Mouse (Mus musculus): Measurements from ENCODE around the gene Mier1.
"Not testable (repeated sequence)": the region's sequence is repeated elsewhere in the genome, so short reads cannot be mapped to it uniquely, and the experiment has no call there.

Mier1 gene

DNA sequence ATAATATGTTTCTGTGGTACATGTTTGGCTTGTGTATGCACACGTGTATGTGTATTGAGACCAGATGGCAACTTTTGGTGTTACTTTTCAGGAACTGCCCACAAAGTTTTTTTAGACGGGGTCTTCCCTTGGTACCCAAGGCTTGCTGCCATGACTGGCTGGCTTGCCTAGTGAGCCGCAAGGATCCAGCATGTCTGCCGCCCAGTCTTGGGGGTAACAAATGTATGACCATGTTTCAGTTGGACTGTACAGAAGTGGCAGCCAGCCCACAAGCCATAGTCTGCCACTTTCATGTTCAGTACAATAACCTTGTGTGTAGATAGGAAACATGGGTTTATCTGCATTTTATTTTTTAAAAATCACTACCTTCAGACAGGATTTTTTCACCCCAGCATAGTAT, 44.6 kb downstream of the Mier1 start:
- intact Hi-C loops (cut with DNase I) = loop anchor here (10.0 kb wide), 1 partner anchor 186 kb away; no protein-coding TSS in a partner anchor

DNA sequence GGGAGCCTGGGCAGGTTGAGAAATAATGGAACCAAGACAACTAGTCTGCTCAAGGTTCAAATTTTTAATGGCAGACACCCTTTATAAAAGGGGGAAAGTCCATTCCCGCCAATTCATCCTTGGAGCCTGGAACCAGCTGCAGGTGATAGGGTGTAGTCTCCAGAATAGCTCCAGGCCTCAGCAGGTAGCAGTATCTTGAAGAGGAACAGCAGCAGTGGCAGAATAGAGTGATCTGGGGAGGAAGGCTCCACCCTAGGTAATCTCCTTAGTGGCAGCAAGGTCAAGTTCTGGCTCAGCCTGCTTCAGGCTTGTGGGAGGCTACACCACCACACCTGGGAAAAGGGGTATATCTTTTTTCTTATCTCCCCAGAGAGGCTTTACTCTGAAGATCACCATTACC, 52.0 kb downstream of the Mier1 start:
- intact Hi-C loops (cut with DNase I) = not testable (repeated sequence)

DNA sequence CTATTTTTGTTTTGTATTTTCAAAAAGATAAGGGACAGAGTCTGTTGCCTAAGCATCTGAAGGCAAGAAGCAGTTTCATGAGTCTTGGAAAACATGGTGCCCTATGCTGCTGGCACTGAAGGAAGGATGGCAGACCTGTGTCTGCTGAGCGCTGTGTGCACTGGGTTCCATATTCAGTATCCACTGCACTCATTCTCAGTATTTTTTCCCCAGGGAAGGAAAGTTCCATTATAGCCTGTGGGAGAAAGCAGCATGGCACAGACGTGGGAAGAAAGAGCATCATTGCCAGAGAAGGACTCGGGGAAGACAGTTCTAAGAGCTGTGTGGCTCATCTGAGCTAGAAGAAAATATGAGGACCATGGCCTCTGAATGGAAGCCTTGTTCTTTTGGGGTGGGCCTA, 57.1 kb downstream of the Mier1 start:
- intact Hi-C loops (cut with DNase I) = no loop called here

DNA sequence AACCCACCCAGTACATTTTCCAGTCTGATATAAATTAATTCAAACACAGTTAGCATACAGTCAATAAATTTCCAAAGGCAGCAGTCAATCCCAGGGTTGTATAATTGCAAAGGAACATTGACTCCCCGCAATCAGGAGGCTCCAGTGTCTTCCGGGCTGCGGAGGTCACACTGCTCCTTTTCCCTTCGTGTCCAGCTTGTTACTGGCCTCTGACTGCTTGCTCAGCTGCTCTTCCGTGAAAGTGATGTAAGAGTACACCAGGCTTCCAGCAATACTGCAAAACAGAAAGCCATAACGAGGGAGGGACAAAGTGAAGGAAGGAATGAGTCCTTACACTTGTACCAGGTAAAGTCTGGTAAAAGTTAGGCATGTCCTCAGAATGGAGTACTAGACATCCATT, 59.3 kb downstream of the Mier1 start:
- intact Hi-C loops (cut with DNase I) = no loop called here

DNA sequence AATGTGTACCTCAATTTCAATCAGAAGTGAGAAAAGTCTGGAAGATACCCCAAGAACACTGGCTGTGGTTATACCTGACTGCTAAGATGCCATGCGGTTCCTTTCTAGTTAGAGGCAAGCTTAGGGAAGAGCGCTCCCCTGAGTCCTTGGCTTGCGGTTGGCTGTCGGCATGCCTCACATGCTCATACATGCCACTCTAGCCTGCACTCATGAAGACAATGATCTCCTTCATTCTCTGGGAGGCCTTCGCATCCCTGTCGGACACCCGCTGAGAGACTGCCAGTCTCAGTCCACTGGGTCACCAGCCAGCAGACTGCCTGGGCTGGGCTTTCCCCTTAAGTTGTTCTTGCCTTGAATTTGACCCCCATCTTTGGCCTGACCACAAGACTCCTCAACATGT, 59.8 kb downstream of the Mier1 start:
- intact Hi-C loops (cut with DNase I) = no loop called here

DNA sequence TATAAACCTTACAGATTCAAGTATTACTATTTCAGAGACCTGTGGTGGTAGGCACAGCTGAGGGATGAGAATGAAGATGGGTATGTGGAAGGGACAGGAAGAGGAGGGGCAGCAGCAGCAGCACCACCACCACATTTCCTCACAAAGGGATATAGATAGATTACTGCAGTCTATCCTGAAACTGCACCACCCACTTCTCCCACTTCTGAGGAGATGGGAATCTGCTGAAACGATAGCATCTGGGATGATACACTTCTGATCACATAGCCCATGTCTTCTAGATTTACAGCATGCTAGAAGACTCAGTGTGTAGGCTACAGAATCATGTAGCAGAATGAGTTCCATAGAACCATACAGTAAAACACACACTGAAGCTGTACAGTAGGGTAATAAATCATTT, 63.5 kb downstream of the Mier1 start:
- intact Hi-C loops (cut with DNase I) = no loop called here

DNA sequence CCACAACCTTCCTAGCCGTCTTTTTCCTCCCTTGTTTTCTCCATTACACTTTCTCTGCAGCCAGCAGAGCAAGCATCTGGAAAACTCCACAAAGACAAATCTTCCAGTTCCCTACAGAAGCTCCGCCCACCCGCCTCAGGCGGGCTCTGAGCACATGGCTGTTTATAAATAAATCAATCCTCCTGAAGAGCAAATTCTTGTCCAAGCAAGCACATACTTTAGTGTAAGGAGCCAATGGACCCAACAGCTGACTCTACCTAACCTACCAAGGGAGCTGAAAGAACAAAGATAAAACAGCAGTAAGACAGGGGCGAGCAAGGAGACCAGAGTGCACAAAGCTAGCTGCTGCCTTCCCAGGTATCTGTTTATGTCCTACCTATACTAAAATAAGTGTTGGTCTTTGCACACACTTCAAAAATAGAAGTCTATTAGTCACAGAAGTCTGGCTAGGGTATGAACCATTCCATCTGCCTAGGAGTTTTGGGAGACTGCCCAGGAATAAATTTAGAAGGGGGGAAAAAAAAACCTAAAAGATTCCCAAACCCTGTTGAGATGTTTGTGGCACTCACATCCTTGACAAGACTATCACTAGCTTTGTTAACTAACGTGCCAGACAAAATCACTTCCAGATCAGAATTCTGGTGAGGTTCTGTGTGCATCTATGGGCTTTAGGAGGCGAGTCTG, 64.6 kb downstream of the Mier1 start:
- intact Hi-C loops (cut with DNase I) = no loop called here

DNA sequence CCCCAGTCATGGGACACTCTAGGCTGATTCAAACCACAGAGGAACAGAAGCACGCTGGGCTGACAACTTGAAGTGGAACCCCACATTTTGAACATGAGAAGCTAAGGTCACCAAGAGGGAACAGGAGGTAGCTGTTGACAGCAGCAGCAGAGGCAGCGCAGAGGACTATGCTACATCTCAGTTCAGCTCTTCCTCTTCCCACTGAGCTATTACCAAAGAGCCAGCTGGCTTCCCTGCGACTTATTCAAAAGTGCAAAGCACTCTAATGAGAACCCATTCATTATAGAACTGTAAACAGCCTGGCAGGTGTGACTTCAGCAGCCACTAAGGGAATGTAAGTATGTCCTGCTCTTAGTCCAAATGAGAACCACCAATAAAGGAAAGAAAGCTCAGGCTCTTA, 65.4 kb downstream of the Mier1 start:
- intact Hi-C loops (cut with DNase I) = no loop called here

DNA sequence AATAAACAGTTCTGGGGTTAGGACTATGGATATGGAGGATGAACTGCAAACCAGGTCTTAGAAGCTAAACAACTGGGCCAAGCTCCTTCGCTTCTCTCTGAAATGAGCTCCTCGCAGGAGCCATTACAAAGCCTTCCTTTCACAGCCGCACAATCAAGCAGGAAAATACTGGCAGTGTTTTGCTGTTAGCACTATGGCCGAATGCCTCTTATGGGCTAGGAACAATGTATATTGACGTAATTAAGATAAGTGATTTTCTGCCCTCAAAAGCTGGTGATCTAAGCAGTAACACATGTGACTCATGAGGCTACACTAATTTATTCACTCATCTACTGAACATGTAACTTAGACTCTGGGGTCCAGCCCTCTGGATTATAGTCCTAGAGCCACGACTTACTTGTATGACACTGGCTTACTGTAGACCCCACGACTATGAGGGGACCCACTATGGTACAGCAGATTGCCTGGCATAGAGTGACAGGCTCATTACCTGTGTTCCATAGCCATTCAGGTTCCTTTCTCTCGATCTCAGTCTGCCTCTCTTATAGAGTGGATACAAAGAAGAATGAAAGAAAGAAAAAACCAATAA, 66.2 kb downstream of the Mier1 start:
- intact Hi-C loops (cut with DNase I) = no loop called here

DNA sequence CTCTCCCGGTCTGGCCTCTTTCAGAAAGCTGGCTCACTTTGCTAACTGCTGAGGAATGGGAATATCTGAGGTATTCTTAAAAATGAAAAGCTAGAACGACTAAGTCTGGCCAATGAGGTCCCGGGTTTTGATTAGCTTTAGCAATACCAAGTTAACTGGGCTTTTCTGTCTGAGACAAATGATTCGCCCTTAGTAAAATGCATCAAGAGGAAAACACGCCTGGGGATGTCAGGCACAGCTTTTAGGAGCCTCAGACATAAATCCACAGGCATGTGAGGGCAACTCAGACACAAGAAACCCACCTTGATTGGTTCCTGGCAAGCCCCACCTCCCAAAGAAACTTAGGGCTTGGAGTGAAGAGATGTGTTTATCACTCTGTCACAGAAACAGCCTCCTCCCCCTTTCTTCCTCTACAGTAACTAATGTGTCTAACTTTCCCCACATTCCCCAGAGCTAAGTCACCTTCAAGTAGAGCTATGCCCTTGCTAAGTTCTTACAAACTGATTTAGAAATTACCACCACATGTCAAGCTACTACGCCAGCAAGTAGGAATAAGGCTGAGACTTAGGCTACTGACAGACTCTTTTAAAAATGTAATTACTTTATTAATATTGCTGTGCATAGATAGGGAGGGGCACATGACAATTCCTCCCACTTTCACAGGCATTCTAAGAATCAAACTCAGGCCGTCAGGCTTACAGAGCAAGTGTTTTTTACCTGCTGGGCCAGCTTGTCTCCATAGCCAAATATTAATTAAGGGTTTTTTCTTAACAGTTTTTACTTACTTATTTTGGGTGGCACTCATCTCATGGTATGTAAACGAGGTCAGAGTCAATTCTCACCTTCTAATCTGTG, 74.8 kb downstream of the Mier1 start:
- intact Hi-C loops (cut with DNase I) = no loop called here

DNA sequence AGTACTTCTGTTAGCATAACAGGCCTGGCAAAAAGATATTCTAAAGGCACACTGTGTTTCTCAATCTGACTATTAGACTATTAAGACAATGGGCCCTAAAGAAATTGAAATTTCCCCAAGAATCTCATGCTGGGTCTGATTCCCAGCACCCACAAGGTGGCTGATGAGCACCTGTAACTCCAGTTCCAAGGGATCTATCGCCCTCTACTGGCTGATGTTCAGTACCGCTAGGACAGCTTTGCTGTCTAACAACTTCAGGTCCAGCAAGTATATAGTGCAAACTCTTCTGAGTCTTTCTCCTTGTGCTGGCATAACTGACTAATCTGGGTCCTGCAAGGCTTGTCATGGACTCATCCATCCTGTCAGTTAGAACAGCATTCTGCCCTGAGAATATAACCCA, 78.2 kb downstream of the Mier1 start:
- intact Hi-C loops (cut with DNase I) = no loop called here

DNA sequence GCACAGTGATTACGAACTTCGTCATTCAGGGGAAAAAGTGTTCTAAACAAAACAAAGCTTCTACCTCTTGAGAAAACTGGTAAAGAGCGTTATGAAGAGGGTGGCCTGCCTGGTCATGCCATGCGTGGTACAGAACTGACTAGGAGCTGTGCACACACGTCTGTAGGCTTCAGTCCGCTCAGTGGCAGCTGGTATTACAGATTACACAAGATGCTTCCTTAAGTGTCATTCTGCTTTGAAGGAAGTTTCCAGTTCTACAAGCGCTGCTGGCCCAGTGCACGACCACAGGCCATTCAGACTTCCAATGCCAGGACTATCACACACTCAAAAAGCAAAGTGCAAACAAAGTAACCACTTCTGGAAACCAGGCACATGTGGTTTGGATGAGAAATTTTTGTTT, 83.2 kb downstream of the Mier1 start:
- intact Hi-C loops (cut with DNase I) = no loop called here

DNA sequence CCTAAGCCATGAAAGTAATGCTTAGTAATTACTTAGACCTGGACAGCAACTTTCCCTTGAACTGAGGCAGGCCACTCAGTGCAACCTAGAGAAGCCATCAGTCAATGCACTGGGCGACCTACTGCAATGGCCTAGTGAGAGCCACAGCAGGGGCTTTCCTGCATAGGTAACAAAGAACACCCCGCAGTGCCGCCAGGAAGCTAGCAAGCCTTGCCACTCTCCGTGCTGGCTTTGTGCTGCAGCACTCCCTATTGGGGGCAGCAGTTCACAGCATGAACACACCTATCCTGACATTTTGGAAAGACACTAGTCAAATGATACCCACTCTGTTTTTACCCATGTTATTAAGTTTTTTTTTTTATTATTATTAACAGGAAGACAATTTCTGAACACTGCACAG, 84.9 kb downstream of the Mier1 start:
- intact Hi-C loops (cut with DNase I) = no loop called here

DNA sequence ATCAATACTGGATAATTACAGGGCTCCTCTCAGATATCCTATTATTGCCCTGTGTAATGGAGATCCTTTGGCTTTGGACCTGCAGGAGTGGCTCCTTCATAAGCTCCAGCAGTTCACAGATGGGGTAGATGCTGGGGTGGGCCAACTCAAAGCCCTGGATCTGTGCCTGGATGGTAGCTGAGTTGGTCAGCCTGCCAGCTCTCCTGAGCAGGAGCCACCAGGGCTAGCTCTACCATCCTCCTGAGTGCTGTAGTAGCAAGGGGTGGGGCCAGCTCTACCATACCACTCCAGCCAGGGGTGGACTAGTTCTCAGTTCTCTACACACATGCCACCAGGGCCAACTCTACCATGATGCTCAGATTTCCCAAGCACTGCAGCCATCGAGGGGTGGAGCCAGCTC, 85.9 kb downstream of the Mier1 start:
- intact Hi-C loops (cut with DNase I) = no loop called here

DNA sequence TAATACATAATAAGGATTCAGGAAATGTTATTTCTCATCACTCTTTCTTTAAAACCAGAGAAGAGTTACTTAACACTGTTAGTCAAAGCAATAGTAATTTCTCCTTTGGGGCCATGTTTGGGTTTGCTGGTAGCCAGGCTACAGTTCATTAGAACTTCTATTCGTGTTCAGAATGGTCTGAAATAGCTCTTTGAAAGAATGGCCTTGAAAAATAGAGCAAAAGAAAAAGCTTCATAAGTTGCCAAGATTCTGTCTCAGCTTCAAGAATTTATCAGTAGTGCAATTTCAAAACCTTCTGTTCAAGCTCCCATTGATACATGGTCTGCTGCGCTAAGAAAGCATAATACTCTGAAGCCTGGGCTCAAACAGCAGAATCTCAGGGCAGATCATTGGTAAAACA, 89.5 kb downstream of the Mier1 start:
- intact Hi-C loops (cut with DNase I) = no loop called here

DNA sequence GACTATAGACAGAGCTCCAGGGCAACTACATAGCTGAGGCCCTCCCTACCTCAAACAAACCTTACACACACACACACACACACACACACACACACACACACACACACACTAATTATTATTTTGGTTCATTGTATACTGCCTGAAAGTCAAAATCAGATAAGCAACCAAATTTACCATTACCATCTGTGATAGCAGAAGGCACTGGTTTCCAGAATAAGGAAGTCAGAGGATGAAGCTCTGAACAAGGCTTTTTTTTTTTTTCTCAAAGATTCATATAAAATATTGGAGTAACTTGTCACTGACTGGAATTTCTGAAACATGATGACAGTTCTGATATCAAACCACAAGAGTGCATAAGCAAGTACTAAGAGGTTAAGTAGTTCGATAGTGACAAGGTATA, 94.4 kb downstream of the Mier1 start:
- intact Hi-C loops (cut with DNase I) = no loop called here

DNA sequence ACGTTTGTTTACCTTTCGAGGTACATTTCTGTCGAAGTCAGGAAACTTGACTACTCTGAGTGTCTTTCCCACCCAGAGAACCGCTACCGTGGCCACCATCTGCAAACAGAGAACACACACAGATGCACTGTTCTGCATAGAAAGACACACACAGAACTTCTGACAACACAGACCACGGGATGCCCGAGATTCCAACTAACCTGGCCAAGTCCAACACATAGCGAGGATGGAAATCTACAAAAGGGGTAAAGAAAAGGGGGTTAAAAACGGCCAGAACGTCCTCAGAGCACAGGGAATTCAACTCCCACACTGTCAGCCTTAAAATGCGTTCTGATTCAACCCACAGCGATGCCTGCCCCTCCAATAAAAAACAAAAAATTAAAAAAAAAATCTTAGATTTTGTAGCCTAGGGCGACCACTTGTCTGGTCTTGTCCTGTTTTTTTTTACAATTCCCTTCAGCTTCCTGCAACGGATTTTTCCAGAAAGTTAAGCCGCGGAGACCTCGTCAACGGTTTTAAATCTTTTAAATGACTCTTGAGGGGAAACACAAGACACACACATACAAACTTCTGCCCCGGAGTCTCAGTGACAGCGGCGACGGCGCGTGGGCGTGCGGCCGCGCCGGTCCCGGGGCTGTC, 99.8 kb downstream of the Mier1 start:
- intact Hi-C loops (cut with DNase I) = loop anchor here (5.0 kb wide), 1 partner anchor 98 kb away; the partner anchor contains the start of gene Oma1

DNA sequence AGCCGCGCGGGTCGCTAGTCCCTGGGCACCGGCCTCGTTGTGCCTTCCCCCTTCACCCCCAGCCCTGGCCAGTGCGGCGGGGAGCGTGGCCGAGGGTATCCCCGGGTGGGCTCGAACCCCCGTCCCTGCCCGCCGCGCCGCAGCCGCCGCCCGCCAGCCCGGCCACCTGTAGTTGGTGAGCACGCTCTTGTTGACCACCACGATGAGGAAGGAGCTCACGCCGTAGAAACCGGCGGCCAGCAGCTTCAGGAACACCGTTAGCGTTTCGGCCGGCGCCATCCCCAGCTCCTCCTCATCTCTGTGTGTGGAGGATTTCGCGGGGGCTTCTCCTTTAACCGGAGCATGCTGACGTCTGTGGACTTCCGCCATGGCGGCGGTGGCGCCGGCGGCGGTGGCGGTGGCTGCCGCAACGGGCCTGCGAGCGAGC, 100.3 kb downstream of the Mier1 start:
- intact Hi-C loops (cut with DNase I) = loop anchor here (5.0 kb wide), 1 partner anchor 98 kb away; the partner anchor contains the start of gene Oma1
